Mouse (Mus musculus): Measurements from ENCODE around the gene Hba-x.
"Not testable (repeated sequence)": the region's sequence is repeated elsewhere in the genome, so short reads cannot be mapped to it uniquely, and the experiment has no call there.

Hba-x gene

DNA sequence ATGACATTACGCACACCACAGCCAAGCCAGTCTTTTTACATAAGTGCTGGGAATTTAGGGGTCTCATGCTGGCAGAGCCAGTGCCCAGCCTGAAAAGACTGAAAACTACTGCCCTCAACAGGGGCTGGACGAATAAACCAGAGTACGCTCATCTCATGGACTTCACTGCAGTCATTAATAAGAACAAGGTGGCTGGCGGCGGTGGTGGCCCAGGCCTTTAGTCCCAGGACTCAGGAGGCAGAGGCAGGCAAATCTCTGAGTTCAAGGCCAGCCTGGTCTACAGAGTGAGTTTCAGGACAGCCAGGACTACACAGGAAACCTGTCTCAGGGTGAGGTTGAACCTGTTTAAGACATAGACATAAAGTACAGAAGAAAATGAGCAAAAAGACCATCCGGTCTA, 10.0 kb upstream of the Hba-x start:
- no peak for DNase-seq (ENCODE audit: low read depth, low spot score)
- Histone ChIP-seq H3K36me3 (ENCODE audit: control insufficient read depth, insufficient read depth, low read length, poor library complexity, severe bottlenecking) (peaks cover 1% of the 10 kb centered on the region; the same call in 1 of the 2 replicates), H3K27me3 (ENCODE audit: control insufficient read depth, insufficient read depth, low read length, poor library complexity, severe bottlenecking) (no peaks in the 10 kb centered on the region)

DNA sequence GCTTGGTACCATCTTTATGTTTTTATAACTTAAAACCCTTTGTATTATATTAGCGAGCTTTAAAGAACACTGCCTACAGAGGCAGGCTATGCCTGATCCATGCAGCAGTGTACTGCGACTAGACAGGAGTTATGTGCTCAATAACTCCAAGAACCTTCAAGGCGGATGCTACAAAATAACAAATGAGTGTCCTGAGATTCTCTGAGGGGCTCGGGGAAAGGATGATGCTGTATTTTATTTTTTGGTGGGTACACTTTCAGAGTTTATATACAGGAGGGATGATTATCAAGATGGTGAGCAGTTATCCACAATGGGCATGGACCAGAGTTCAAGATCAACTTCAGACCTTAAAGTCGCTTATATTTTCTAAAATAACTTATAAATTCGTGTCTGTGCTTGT, 9.4 kb upstream of the Hba-x start:
- no peak for DNase-seq (ENCODE audit: low read depth, low spot score)
- H3K36me3 ChIP-seq (ENCODE audit: control insufficient read depth, insufficient read depth, low read length, poor library complexity, severe bottlenecking), result peaks cover 1% of the 10 kb centered on the region; the same call in 1 of the 2 replicates
- no peaks in the 10 kb centered on the region for H3K27me3 ChIP-seq (ENCODE audit: control insufficient read depth, insufficient read depth, low read length, poor library complexity, severe bottlenecking)

DNA sequence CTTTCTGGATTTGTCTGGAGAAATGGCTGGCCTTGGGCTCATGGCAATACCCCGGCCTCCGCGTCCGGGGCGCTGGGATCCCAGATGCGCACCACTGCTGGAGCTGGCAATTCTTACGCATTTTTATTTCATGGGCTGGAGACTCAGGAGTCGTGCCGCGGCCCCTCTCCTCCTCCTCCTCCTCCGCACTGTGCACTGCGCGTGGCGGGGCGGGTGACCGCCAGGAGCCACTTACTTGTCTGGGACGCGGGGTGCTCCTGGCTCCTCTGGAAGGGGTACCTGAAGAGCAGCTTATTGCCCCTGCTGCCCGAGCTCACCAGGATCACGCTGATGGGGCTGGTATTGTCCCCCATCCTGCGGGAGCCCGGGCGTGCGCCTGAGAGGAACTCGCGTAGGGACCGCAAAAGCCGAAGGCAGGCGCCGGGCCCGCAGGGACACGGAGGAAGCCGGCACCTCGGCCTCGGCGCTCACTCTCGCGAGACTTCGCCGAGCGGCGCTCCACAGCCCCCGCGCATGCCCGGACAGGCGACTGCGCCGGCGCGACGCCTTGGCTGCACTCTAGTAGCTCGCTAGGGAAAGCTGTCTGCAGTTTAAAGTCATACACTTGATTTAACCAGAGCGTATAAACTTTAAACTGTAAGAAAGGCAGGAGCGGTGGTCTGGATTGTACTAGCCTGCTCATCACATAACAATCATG, 8.9 kb upstream of the Hba-x start, which contains the start of gene Nprl3:
Nprl3 (minus strand) TSS at position 520 of the 697 bp plus-strand sequence.
- peak; percentile 96 for DNase-seq (ENCODE audit: low read depth, low spot score)
- peaks cover 1% of the 10 kb centered on the region; the same call in 1 of the 2 replicates for H3K36me3 ChIP-seq (ENCODE audit: control insufficient read depth, insufficient read depth, low read length, poor library complexity, severe bottlenecking)
- H3K27me3 ChIP-seq (ENCODE audit: control insufficient read depth, insufficient read depth, low read length, poor library complexity, severe bottlenecking), result no peaks in the 10 kb centered on the region

DNA sequence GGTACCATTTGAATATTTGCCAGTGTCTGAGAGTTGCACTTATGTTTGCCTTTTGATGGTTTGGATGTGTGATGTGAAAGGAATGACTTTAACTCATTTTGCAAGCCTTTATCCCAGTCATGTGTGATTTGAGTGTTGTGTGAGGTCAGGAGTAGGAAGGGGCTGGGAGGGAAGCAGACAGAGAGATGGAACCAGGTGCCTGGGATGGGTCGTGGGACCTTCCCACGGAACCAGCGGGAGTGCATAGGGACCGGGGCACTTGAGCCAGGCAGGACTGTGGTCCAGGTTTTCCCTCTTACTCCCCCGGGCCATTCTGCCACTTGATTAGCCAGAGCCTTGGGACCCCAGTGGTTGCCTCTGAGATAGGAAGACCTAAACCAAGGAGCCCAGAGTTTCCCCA, 8.2 kb upstream of the Hba-x start:
- no peaks in the 10 kb centered on the region for H3K27me3 ChIP-seq (ENCODE audit: control insufficient read depth, insufficient read depth, low read length, poor library complexity, severe bottlenecking)
- H3K36me3 ChIP-seq (ENCODE audit: control insufficient read depth, insufficient read depth, low read length, poor library complexity, severe bottlenecking), result no peaks in the 10 kb centered on the region; the same call in 1 of the 2 replicates
- no peak for DNase-seq (ENCODE audit: low read depth, low spot score)

DNA sequence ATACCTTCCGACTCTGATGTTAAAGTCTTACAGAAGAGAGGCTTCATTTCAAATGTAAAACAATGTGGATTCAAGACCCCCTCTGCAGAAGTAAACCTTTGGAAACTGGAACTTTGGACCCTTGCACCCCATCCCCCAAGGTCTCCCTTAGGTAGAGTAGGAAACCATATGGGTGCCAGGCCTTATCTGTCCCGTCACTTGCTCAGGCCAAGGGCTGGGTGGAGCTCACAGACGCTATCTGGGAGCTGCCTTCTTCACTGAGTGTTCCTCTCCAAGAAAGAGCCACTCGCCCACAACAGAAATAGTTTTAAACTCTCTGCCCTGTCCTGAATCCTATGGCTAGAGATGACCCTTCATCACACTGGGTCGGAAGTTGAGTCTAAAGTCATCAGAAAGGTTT, 7.2 kb upstream of the Hba-x start:
- Histone ChIP-seq H3K36me3 (ENCODE audit: control insufficient read depth, insufficient read depth, low read length, poor library complexity, severe bottlenecking) (no peaks in the 10 kb centered on the region; the same call in 1 of the 2 replicates), H3K27me3 (ENCODE audit: control insufficient read depth, insufficient read depth, low read length, poor library complexity, severe bottlenecking) (no peaks in the 10 kb centered on the region)
- DNase-seq (ENCODE audit: low read depth, low spot score), result no peak

DNA sequence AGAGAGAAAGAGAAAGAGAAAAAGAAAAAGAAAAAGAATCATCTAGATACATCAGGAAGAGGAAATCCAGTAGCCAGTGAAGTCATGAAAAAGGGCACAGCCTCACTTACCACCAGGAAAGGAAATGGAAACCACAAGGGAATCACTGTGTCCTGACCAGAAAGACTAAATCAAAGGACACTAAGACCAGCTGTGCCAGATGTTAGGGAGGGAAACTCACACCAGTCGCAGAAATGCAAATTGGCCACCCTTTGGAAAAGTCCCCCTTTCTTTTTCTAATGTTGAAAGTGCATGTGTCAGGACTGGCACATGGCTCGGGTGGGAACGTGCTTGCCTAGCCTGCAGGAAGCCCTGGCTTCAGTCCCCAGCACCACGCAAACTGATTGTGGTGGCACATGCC, 5.0 kb upstream of the Hba-x start:
- Histone ChIP-seq H3K36me3 (ENCODE audit: control insufficient read depth, insufficient read depth, low read length, poor library complexity, severe bottlenecking) (no peaks in the 10 kb centered on the region), H3K27me3 (ENCODE audit: control insufficient read depth, insufficient read depth, low read length, poor library complexity, severe bottlenecking) (no peaks in the 10 kb centered on the region)
- no peak for DNase-seq (ENCODE audit: low read depth, low spot score)

DNA sequence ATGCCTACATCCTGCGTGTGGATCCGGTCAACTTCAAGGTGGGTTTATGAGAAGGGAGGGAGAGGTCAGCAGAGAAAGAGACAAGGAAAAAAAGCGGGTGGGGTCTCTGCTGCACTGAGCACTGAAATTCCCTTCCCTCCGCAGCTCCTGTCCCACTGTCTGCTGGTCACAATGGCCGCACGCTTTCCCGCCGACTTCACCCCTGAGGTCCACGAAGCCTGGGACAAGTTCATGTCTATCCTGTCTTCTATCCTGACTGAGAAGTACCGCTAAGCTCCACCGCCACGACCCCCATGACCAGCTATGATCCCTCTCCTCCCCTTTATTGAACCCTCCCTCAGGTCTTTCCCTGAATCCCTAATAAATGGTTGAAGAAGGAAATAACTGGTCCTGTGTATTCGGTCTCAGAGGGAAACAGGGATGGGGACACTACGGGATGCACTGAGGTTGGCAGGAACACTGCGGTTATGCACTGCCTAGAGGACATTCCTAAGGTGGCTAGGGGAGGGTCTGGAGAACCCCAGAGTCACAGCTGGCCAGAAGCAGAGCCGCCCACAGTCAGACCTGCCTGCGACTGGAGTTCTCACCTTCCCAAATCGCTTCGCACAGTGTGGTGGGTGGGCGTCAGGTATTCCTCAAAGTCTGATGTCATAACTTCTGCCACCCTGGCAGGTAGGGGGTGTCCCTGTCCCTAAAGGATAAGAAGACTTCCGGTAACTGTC, 1.7 kb downstream of the Hba-x start:
- DNase-seq (ENCODE audit: low read depth, low spot score), result no peak
- Histone ChIP-seq H3K27me3 (ENCODE audit: control insufficient read depth, insufficient read depth, low read length, poor library complexity, severe bottlenecking) (no peaks in the 10 kb centered on the region), H3K36me3 (ENCODE audit: control insufficient read depth, insufficient read depth, low read length, poor library complexity, severe bottlenecking) (no peaks in the 10 kb centered on the region)

GRCm38 (mm10) chr11:32278458-32278957, 2.3 kb downstream of the Hba-x start:
- DNase-seq (ENCODE audit: low read depth, low spot score), result no peak
- Histone ChIP-seq H3K36me3 (ENCODE audit: control insufficient read depth, insufficient read depth, low read length, poor library complexity, severe bottlenecking) (no peaks in the 10 kb centered on the region), H3K27me3 (ENCODE audit: control insufficient read depth, insufficient read depth, low read length, poor library complexity, severe bottlenecking) (no peaks in the 10 kb centered on the region)

DNA sequence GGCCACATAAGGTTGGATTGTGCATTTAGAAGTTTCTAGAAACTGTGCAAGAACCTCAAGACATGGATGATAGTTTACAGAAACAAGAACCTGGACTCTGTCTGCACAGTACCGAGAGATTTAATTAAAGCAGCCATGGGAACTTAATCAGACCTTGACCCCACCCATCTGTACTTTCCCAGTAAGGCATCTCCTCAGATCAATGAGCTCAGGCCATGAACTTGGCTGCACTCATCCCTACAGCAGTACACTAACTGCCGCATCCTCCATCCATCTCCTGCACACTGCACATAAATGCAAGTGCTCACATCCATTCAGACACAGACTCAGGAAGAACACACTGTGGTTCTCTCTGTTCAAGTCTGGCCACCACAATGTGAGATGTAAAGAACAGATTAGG, 4.4 kb downstream of the Hba-x start:
- H3K36me3 ChIP-seq (ENCODE audit: control insufficient read depth, insufficient read depth, low read length, poor library complexity, severe bottlenecking), result no peaks in the 10 kb centered on the region
- no peak for DNase-seq (ENCODE audit: low read depth, low spot score)
- H3K27me3 ChIP-seq (ENCODE audit: control insufficient read depth, insufficient read depth, low read length, poor library complexity, severe bottlenecking), result no peaks in the 10 kb centered on the region

DNA sequence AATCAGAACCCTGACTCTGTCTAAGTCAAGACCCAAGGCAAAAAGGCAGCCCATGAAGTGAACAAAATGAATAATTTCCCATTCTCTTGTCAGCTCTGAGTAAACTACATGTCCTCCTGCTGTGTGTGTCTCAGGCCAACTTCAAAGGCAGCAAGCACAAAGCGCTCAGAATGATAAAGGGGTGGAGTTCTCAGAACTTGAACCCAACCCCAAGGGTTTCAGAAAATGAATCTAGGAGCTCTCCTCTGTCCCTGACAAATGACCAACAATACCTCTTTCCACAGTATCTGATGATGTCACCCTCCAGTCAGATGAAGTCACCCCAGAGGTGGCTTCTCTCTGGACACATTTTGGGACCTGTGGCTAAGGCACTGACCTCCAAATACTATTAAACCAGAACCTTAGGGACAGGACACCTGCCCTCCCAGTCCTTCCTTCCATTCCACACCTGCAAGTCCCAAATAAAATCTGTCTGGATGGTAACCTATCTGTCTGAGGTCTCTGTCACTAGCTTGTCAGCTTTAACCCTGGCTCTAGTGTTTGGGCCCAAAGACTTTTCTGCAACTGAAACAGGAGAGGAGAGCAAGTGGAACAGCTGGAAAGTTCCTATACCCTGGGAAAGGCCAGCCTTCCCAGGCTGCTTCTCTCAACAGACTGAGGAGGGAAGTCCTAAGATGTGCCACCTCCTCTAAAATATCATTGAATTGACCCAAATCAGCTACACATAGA, 5.4 kb downstream of the Hba-x start:
- DNase-seq (ENCODE audit: low read depth, low spot score), result no peak
- Histone ChIP-seq H3K36me3 (ENCODE audit: control insufficient read depth, insufficient read depth, low read length, poor library complexity, severe bottlenecking) (no peaks in the 10 kb centered on the region), H3K27me3 (ENCODE audit: control insufficient read depth, insufficient read depth, low read length, poor library complexity, severe bottlenecking) (no peaks in the 10 kb centered on the region)

- H3K36me3 ChIP-seq (ENCODE audit: control insufficient read depth, insufficient read depth, low read length, poor library complexity, severe bottlenecking); H3K27me3 ChIP-seq (ENCODE audit: control insufficient read depth, insufficient read depth, low read length, poor library complexity, severe bottlenecking); DNase-seq (ENCODE audit: low read depth, low spot score): not testable (repeated sequence)
Observed at GRCm38 (mm10) chr11:32283091-32283777, 7.0 kb downstream of the Hba-x start, which contains the start of gene Hba-a1. Gene Hba-a1 (plus strand): TSS chr11:32283511.

GRCm38 (mm10) chr11:32284582-32284981, 8.4 kb downstream of the Hba-x start:
- not testable (repeated sequence) for DNase-seq (ENCODE audit: low read depth, low spot score); H3K27me3 ChIP-seq (ENCODE audit: control insufficient read depth, insufficient read depth, low read length, poor library complexity, severe bottlenecking); H3K36me3 ChIP-seq (ENCODE audit: control insufficient read depth, insufficient read depth, low read length, poor library complexity, severe bottlenecking)

DNA sequence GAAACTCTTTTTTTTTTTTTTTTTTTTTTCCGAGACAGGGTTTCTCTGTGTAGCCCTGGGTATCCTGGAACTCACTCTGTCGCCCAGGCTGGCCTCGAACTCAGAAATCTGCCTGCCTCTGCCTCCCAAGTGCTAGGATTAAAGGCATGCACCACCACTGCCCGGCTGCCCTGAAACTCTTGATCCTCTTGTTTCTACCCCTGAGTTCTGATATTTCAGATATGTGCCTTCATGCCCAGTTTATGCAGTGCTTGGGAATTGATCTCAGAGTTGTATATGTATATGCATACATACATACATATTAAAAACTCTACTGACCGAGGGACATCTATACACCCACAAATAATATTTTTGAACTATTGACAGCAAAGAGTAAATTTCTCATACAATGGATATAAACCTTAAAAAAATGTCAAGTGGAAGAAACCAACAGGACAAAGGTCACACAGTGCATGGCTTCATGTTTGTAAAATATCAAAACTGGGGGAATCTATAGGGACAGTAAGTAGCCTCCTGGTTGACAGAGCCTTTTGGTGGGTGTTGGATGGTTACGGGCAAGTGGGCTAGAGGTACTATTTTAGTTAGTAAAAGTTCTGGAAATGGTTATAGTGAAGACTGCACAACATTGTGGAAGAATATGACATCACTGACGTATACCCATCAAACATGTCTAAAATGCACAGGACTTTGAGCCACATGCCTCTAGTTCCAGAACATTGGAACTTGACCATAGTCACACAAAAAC, 9.0 kb downstream of the Hba-x start:
- Histone ChIP-seq H3K27me3 (ENCODE audit: control insufficient read depth, insufficient read depth, low read length, poor library complexity, severe bottlenecking) (no peaks in the 10 kb centered on the region), H3K36me3 (ENCODE audit: control insufficient read depth, insufficient read depth, low read length, poor library complexity, severe bottlenecking) (no peaks in the 10 kb centered on the region)
- DNase-seq (ENCODE audit: low read depth, low spot score), result no peak

- H3K36me3 ChIP-seq (ENCODE audit: control insufficient read depth, insufficient read depth, low read length, poor library complexity, severe bottlenecking); H3K27me3 ChIP-seq (ENCODE audit: control insufficient read depth, insufficient read depth, low read length, poor library complexity, severe bottlenecking); DNase-seq (ENCODE audit: low read depth, low spot score): not testable (repeated sequence)
Observed at GRCm38 (mm10) chr11:32285887-32286286, 9.7 kb downstream of the Hba-x start.
